ENCODE assay signal across 25 mouse cellular contexts in genomic region chr9:61387797-61388196, GRCm38 (mm10). TPM values are rescaled to one million over a fixed set of nuclear protein-coding genes. Genes with fewer than 3 reads are reported as not detected.
DNase-seq lines count a peak whose midpoint lies in the region; ATAC-seq lines count a peak whose summit lies in the region.
"Had no signal": no experiment of that assay in that cellular context is flagged by ENCODE, and none has a peak within 500 bp of the region (broad histone marks: within the 10 kb centered on the region; RNA-seq: fewer than 3 reads in every experiment).

No protein-coding gene starts in this region.

- H3K36me3 ChIP-seq in hindbrain, embryonic 10.5 days = peaks cover 73% of the 10 kb centered on the region
- no peaks in the 10 kb centered on the region for H3K36me3 ChIP-seq in hindbrain, embryonic 16.5 days (ENCODE audit: control insufficient read depth, insufficient read depth, low read length)
- H3K36me3 ChIP-seq in splenic B cell, adult 2 months (ENCODE audit: control insufficient read depth, insufficient read depth, low read length, poor library complexity, severe bottlenecking) = no peaks in the 10 kb centered on the region; the same call in 1 of the 2 replicates

- H3K9me3 ChIP-seq in hindbrain, embryonic 10.5 days = no peaks in the 10 kb centered on the region
- no peaks in the 10 kb centered on the region for H3K9me3 ChIP-seq in hindbrain, embryonic 16.5 days (ENCODE audit: control insufficient read depth, low read length)
- H3K9me3 ChIP-seq: forebrain, embryonic 15.5 days; heart, embryonic 13.5 days; hindbrain, embryonic 13.5 days; limb, embryonic 10.5 days; megakaryocyte, embryonic 14.5 days; stomach, embryonic 15.5 days had no signal

- no peak for ATAC-seq in hindbrain, embryonic 16.5 days
- peak; percentile 31 for ATAC-seq in megakaryocyte, adult 5-6 weeks (ENCODE audit: poor library complexity, severe bottlenecking)
- ATAC-seq: forebrain, embryonic 15.5 days; lung, postnatal 0 days had no signal

- no peak overlapping the region for H3K9ac ChIP-seq in hindbrain, embryonic 16.5 days (ENCODE audit: low read depth, low read length)
- H3K9ac ChIP-seq: forebrain, embryonic 15.5 days; heart, embryonic 13.5 days; hindbrain, embryonic 13.5 days; stomach, embryonic 15.5 days had no signal

- H3K4me1 ChIP-seq in hindbrain, embryonic 10.5 days (replicated peaks) = peaks cover 100% of the 10 kb centered on the region
- H3K4me1 ChIP-seq in hindbrain, embryonic 16.5 days (ENCODE audit: control insufficient read depth, insufficient read depth, low read depth, low read length) = peaks cover 50% of the 10 kb centered on the region

- 0 out of 2 replicates have a peak overlapping the region, but pooled peaks have one; percentile 30 for H3K27ac ChIP-seq in hindbrain, embryonic 10.5 days
- no peak overlapping the region for H3K27ac ChIP-seq in hindbrain, embryonic 16.5 days (ENCODE audit: low read depth, low read length)
- H3K27ac ChIP-seq: forebrain, embryonic 15.5 days; heart, adult 2 months; heart, embryonic 13.5 days; hindbrain, embryonic 13.5 days; limb, embryonic 10.5 days; stomach, embryonic 15.5 days had no signal

- H3K27me3 ChIP-seq in hindbrain, embryonic 10.5 days (ENCODE audit: insufficient read depth, poor library complexity, severe bottlenecking) = peaks cover 14% of the 10 kb centered on the region
- no peaks in the 10 kb centered on the region; the same call in 1 of the 2 replicates for H3K27me3 ChIP-seq in hindbrain, embryonic 16.5 days (replicated peaks; ENCODE audit: control insufficient read depth, insufficient read depth, low read length)
- H3K27me3 ChIP-seq in splenic B cell, adult 2 months (ENCODE audit: control insufficient read depth, insufficient read depth, low read length, poor library complexity, severe bottlenecking) = no peaks in the 10 kb centered on the region
- H3K27me3 ChIP-seq: forebrain, embryonic 15.5 days; stomach, embryonic 15.5 days had no signal

- DNase-seq in hindbrain, embryonic 10.5 days (ENCODE audit: low spot score) = no peak
- peak; percentile 62 to 67 for DNase-seq in spleen, postnatal 36 days (ENCODE audit: low spot score in 2 of 2)
- DNase-seq in spleen, postnatal 4 days (ENCODE audit: low spot score in 2 of 2) = no peak
- DNase-seq in splenic B cell, adult 2 months (ENCODE audit: low read depth, low spot score) = peak; percentile 60
- DNase-seq in cerebellum, adult 11 months = no peak
- no peak for DNase-seq in adrenal gland, adult (ENCODE audit: inconsistent age in 2 of 2, low spot score in 1 of 2)
- DNase-seq: adrenal gland, postnatal 36 days; cerebellum, adult 11-12 months; cerebellum, postnatal 25 days; gastrocnemius, postnatal 14 days; heart, adult 2 months; liver; retina, postnatal 1 day; right cerebral cortex, postnatal 25 days; spleen, adult 18-20 months; thymus, postnatal 36 days had no signal

- WGBS in hindbrain, embryonic 10.5 days = 74% methylated on average over 5 of the region's 5 CpGs
- 72% methylated on average over 5 of the region's 5 CpGs for WGBS in hindbrain, embryonic 16.5 days

- peak overlapping the region; percentile 1; the same call in 1 of the 2 replicates for H3K4me3 ChIP-seq in hindbrain, embryonic 10.5 days
- H3K4me3 ChIP-seq in hindbrain, embryonic 16.5 days (ENCODE audit: low read length) = no peak overlapping the region
- H3K4me3 ChIP-seq: forebrain, embryonic 15.5 days; heart, adult 2 months; heart, embryonic 13.5 days; hindbrain, embryonic 13.5 days; limb, embryonic 10.5 days; stomach, embryonic 15.5 days had no signal

- no peak overlapping the region for H3K4me2 ChIP-seq in hindbrain, embryonic 16.5 days (ENCODE audit: low read length)
- H3K4me2 ChIP-seq: forebrain, embryonic 15.5 days; heart, embryonic 13.5 days; hindbrain, embryonic 13.5 days; stomach, embryonic 15.5 days had no signal

RNA-seq across cellular contexts. Expression of gene Tle3, which starts 15.6 kb away (rescaled TPM):
- 47.4 and 56.0 TPM in 2 replicates for polyA plus RNA-seq in hindbrain, embryonic 10.5 days (2016; fragmentation: Nextera tagmentation; extraction: Ambion mirVana)
- 19.5 and 23.0 TPM in 2 replicates for polyA plus RNA-seq in hindbrain, embryonic 16.5 days (2015; fragmentation: Nextera tagmentation; extraction: Ambion mirVana)
- total RNA-seq in megakaryocyte, adult 5-6 weeks (2015) = 113 and 146 TPM in 2 replicates
- total RNA-seq in megakaryocyte, adult 5-6 weeks (2017) = 79.4 and 92.9 TPM in 2 replicates

Comparison
In these comparisons a context has a peak if more than half of its experiments do, and no peak if none do; other contexts are left out.
1. DNase-seq: peak in spleen, postnatal 36 days (2 of 2) and splenic B cell, adult 2 months (single experiment); none in hindbrain, embryonic 10.5 days (single experiment), spleen, postnatal 4 days (0 of 2), cerebellum, adult 11 months (single experiment) and adrenal gland, adult (0 of 2).